Mouse (Mus musculus) adrenal gland, postnatal 36 days (tissue): ENCODE data around the gene Mageb4. TPM values are rescaled to one million over a fixed set of nuclear protein-coding genes. Genes with fewer than 3 reads are reported as not detected.
"Not testable (repeated sequence)": the region's sequence is repeated elsewhere in the genome, so short reads cannot be mapped to it uniquely, and the experiment has no call there.

Experiments
- DNase-seq, 2 experiments: peaks; one replicate each; pipeline ENCODE4 v3.0.0; 2021; ENCODE audit warnings: mixed read lengths in 1 of 2
- long read RNA-seq, 2 experiments: library from polyadenylated mRNA; stranded (forward); transcript quantifications; one replicate each; pipeline ENCODE4 v2.0.0; 2021; ENCODE audit warnings: borderline sequencing depth in 2 of 2
- total RNA-seq, 2 experiments: library from RNA; stranded (reverse); gene quantifications; 2 replicates each; pipeline ENCODE4 v1.2.3; 2021

Gene Mageb4
- total RNA-seq, result not detected
- long read RNA-seq, experiment 1, result 0 reads
- long read RNA-seq, experiment 2, result 0 reads

GRCm38 (mm10) chrX:86304993-86305392 lies at the start of gene Mageb4:
TSS of gene Mageb4 (minus strand) at chrX:86305093.
- not testable (repeated sequence) for DNase-seq

DNA sequence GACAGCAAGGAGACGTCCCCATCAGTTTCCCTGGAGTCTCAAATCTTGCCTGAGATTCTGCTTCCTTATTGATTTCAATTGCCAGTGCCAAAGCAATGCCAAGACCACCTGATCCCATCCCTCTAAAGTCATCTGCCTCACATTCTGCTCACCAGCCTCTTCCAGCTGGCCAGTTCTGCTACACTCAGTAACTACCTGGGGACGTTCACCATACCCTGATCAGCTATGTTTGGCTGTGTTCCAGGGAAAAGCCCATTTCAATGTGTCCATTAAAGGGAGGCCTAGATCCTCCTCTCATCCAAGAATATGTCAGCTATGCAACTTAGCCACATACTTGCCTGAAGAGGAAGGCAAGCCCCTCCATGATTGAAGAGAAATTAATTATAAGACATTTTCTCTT lies 20.3 kb downstream of the Mageb4 start:
- not testable (repeated sequence) for DNase-seq

GRCm38 (mm10) chrX:86245950-86246349 lies 58.9 kb downstream of the Mageb4 start:
- not testable (repeated sequence) for DNase-seq

DNA sequence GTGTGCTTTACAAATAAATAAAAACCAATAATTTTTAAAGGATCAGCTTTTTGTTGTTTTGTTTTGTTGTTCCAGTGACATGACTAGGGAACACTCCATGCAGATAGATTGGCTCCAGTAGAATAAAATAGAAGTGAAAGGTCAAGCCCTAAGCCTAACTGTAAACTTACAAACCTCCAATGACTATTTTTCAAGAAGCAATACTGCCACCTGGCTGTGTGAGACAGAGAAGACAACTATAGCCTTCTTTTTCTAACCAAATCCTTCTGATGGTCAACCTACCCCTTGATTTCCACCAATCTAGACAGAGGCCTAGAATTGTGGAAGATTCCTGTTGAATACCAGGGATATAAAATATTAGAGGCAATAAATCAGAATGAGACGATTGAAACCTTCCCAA lies 67.6 kb downstream of the Mageb4 start:
- peak in 1 of 2 experiments; percentile 2 for DNase-seq

Other genes starting within 250 kb of the Mageb4 start
- 10 to 100 TPM in 1 of 2 experiments, 1 to 10 TPM in 1; 6.5 to 28.7 TPM for gene Nr0b1, start 113.3 kb downstream of the Mageb4 start, total RNA-seq